Mouse (Mus musculus): ENCODE data around the gene Myo19. TPM values are rescaled to one million over a fixed set of nuclear protein-coding genes. Genes with fewer than 3 reads are reported as not detected.

Gene Myo19
- polyA plus RNA-seq, 2 experiments, result 3.9 to 6.5 TPM

GRCm38 (mm10) chr11:84865268-84865667 is 14.7 kb upstream of the Myo19 start:
- 62% methylated on average over 2 of the region's 2 CpGs for WGBS (ENCODE audit: insufficient replicate concordance)
- no peak overlapping the region for H3K27ac ChIP-seq
- peaks cover 47% of the 10 kb centered on the region for H3K36me3 ChIP-seq (replicated peaks; ENCODE audit: control insufficient read depth, insufficient read depth, low read depth)
- peaks cover 16 to 19% of the 10 kb centered on the region in 2 experiments for H3K4me1 ChIP-seq (replicated peaks; ENCODE audit: control insufficient read depth in 2 of 2, insufficient read depth in 2 of 2, low read length in 1 of 2)
- H3K4me3 ChIP-seq (ENCODE audit: insufficient read depth in 1 of 2, low read depth in 2 of 2, low read length in 2 of 2), result no peak overlapping the region
- H3K4me2 ChIP-seq (ENCODE audit: low read depth), result peak overlapping the region; percentile 43
- DNase-seq (ENCODE audit: low read depth in 3 of 3, low spot score in 3 of 3) (no peak), ATAC-seq (ENCODE audit: insufficient read depth) (no peak)
- no peaks in the 10 kb centered on the region for H3K27me3 ChIP-seq (ENCODE audit: control insufficient read depth, insufficient read depth, low read length)
- no peaks in the 10 kb centered on the region for H3K9me3 ChIP-seq (ENCODE audit: control insufficient read depth, low read length)
- no peak overlapping the region for H3K9ac ChIP-seq (replicated peaks)
- TF ChIP-seq CTCF (IDR thresholded peaks at IDR 0.05; ENCODE audit: low read depth), result no peak
- no peak for TF ChIP-seq EP300 (IDR thresholded peaks at IDR 0.05; ENCODE audit: low read depth)

DNA sequence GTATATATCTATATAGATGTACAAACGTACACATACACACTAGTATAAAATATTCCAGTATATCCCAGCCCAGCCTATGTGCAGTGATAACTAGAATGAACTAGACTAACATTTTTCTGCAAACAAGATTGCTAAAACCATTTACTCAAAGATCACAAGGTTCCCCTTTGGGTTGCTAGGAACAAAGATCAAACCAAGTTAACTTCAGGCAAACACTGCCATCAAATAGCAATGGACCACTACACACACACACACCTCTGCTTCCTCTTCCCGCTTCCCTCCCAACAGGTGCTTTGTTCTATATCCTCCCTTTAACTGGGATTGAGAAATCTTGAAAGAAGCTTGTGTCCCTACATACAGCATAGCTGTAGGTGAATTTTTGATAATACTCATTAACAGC is 12.4 kb upstream of the Myo19 start:
- H3K4me2 ChIP-seq (ENCODE audit: low read depth), result peak overlapping the region; percentile 80

GRCm38 (mm10) chr11:84868786-84869259 is 11.1 kb upstream of the Myo19 start:
- no peaks in the 10 kb centered on the region for H3K9me3 ChIP-seq (ENCODE audit: control insufficient read depth, low read length)
- H3K4me3 ChIP-seq (ENCODE audit: insufficient read depth in 1 of 2, low read depth in 2 of 2, low read length in 2 of 2), result peak overlapping the region; percentile 81 to 93
- ATAC-seq (ENCODE audit: insufficient read depth), result no peak
- peak overlapping the region; percentile 88 for H3K27ac ChIP-seq
- TF ChIP-seq CTCF (IDR thresholded peaks at IDR 0.05; ENCODE audit: low read depth), result no peak
- TF ChIP-seq EP300 (IDR thresholded peaks at IDR 0.05; ENCODE audit: low read depth), result no peak
- peak overlapping the region; percentile 99 for H3K9ac ChIP-seq (replicated peaks)
- peaks cover 23 to 28% of the 10 kb centered on the region in 2 experiments for H3K4me1 ChIP-seq (replicated peaks; ENCODE audit: control insufficient read depth in 2 of 2, insufficient read depth in 2 of 2, low read length in 1 of 2)
- WGBS (ENCODE audit: insufficient replicate concordance), result under 1% methylated on average over 7 of the region's 7 CpGs
- peaks cover 24% of the 10 kb centered on the region for H3K36me3 ChIP-seq (replicated peaks; ENCODE audit: control insufficient read depth, insufficient read depth, low read depth)
- no peaks in the 10 kb centered on the region for H3K27me3 ChIP-seq (ENCODE audit: control insufficient read depth, insufficient read depth, low read length)
- peak overlapping the region; percentile 80 for H3K4me2 ChIP-seq (ENCODE audit: low read depth)
- peak in 1 of 3 experiments; percentile 49 for DNase-seq (ENCODE audit: low read depth in 3 of 3, low spot score in 3 of 3)

More for the DNA sequence above, 12.4 kb upstream of the Myo19 start:
- peak overlapping the region; percentile 69 to 93 for H3K4me3 ChIP-seq (ENCODE audit: insufficient read depth in 1 of 2, low read depth in 2 of 2, low read length in 2 of 2)
- H3K27ac ChIP-seq, result peak overlapping the region; percentile 6; the same call in 1 of the 2 replicates
- TF ChIP-seq CTCF (IDR thresholded peaks at IDR 0.05; ENCODE audit: low read depth), result no peak
- no peak for TF ChIP-seq EP300 (IDR thresholded peaks at IDR 0.05; ENCODE audit: low read depth)
- peaks cover 28% of the 10 kb centered on the region for H3K36me3 ChIP-seq (replicated peaks; ENCODE audit: control insufficient read depth, insufficient read depth, low read depth)
- H3K4me1 ChIP-seq (replicated peaks; ENCODE audit: control insufficient read depth in 2 of 2, insufficient read depth in 2 of 2, low read length in 1 of 2), result peaks cover 16 to 20% of the 10 kb centered on the region in 2 experiments
- no peaks in the 10 kb centered on the region for H3K9me3 ChIP-seq (ENCODE audit: control insufficient read depth, low read length)
- DNase-seq (ENCODE audit: low read depth in 3 of 3, low spot score in 3 of 3) (no peak), ATAC-seq (ENCODE audit: insufficient read depth) (no peak)
- 76% methylated on average over 2 of the region's 2 CpGs for WGBS (ENCODE audit: insufficient replicate concordance)
- peak overlapping the region; percentile 45 for H3K9ac ChIP-seq (replicated peaks)
- no peaks in the 10 kb centered on the region for H3K27me3 ChIP-seq (ENCODE audit: control insufficient read depth, insufficient read depth, low read length)

DNA sequence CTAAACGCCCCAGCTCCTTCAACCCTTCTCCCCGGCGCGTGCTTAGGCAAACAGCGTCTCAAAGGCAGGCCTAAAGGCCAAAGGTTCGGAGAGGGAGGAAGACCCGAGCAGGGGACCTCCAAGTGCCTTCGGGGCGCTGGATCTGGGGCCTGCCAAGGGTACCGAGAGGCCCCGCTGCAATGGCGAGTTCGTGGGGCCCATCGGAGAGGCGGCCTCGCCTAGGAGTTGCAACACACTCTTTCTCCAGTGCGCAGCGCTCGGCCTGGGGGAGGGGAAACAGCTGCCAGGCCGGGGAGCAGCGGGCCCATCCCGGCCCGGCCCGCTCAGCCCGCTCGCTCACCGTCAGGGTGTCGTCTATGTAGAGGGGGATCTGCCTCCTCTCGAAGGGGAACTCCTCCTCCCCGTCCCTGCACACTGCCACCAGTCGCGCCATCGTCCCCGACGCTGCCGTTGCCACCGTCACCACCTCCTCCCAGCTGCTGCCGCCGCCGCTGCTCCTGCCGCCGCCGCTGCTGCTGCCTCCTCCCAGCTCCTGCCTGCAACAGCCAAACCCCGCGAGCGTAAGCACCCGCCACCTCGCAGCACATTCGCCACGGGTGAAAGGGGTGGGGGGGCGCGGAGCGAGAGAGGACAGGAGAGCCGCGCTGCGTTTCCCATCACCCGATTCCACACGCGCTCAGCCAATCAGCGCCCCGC is 10.3 kb upstream of the Myo19 start:
- H3K4me1 ChIP-seq (replicated peaks; ENCODE audit: control insufficient read depth in 2 of 2, insufficient read depth in 2 of 2, low read length in 1 of 2), result peaks cover 24 to 33% of the 10 kb centered on the region in 2 experiments
- no peak for TF ChIP-seq CTCF (IDR thresholded peaks at IDR 0.05; ENCODE audit: low read depth)
- TF ChIP-seq EP300 (IDR thresholded peaks at IDR 0.05; ENCODE audit: low read depth), result no peak
- WGBS (ENCODE audit: insufficient replicate concordance), result under 1% methylated on average over 57 of the region's 61 CpGs

GRCm38 (mm10) chr11:84870337-84871043 is 9.5 kb upstream of the Myo19 start, which contains the start of gene Ggnbp2:
TSS of gene Ggnbp2 (minus strand) at chr11:84870817.
- H3K27me3 ChIP-seq (ENCODE audit: control insufficient read depth, insufficient read depth, low read length), result no peaks in the 10 kb centered on the region
- H3K4me3 ChIP-seq (ENCODE audit: insufficient read depth in 1 of 2, low read depth in 2 of 2, low read length in 2 of 2), result peak within 1 kb of the TSS; percentile 84 to 93
- peaks cover 19 to 30% of the 10 kb centered on the region in 2 experiments for H3K4me1 ChIP-seq (replicated peaks; ENCODE audit: control insufficient read depth in 2 of 2, insufficient read depth in 2 of 2, low read length in 1 of 2)
- H3K4me2 ChIP-seq (ENCODE audit: low read depth), result peak within 1 kb of the TSS; percentile 89
- H3K36me3 ChIP-seq (replicated peaks; ENCODE audit: control insufficient read depth, insufficient read depth, low read depth), result peaks cover 15% of the 10 kb centered on the region
- peak within 1 kb of the TSS; percentile 88 for H3K27ac ChIP-seq
- 0% methylated on average over 50 of the region's 62 CpGs for WGBS (ENCODE audit: insufficient replicate concordance)
- TF ChIP-seq EP300 (IDR thresholded peaks at IDR 0.05; ENCODE audit: low read depth), result peak; percentile 47
- TF ChIP-seq CTCF (IDR thresholded peaks at IDR 0.05; ENCODE audit: low read depth), result no peak
- peak; percentile 82 to 86 (median 85) for DNase-seq (ENCODE audit: low read depth in 3 of 3, low spot score in 3 of 3)
- no peaks in the 10 kb centered on the region for H3K9me3 ChIP-seq (ENCODE audit: control insufficient read depth, low read length)
- peak; percentile 80 for ATAC-seq (ENCODE audit: insufficient read depth)
- H3K9ac ChIP-seq (replicated peaks), result peak within 1 kb of the TSS; percentile 99

More for the DNA sequence above, 10.3 kb upstream of the Myo19 start:
- peak; percentile 74 to 83 (median 80) for DNase-seq (ENCODE audit: low read depth in 3 of 3, low spot score in 3 of 3)
- H3K9me3 ChIP-seq (ENCODE audit: control insufficient read depth, low read length), result no peaks in the 10 kb centered on the region
- H3K27ac ChIP-seq, result peak overlapping the region; percentile 88
- H3K4me2 ChIP-seq (ENCODE audit: low read depth), result peak overlapping the region; percentile 80
- H3K4me3 ChIP-seq (ENCODE audit: insufficient read depth in 1 of 2, low read depth in 2 of 2, low read length in 2 of 2), result peak overlapping the region; percentile 81 to 93
- H3K27me3 ChIP-seq (ENCODE audit: control insufficient read depth, insufficient read depth, low read length), result no peaks in the 10 kb centered on the region
- ATAC-seq (ENCODE audit: insufficient read depth), result peak; percentile 56
- peak overlapping the region; percentile 99 for H3K9ac ChIP-seq (replicated peaks)
- H3K36me3 ChIP-seq (replicated peaks; ENCODE audit: control insufficient read depth, insufficient read depth, low read depth), result peaks cover 18% of the 10 kb centered on the region
